Mouse (Mus musculus) kidney, adult 18-20 months (tissue): ENCODE data around the gene Hmgb4.

Experiments
- DNase-seq: peaks from one replicate; pipeline ENCODE4 v3.0.0; 2021

Hmgb4 gene

DNA sequence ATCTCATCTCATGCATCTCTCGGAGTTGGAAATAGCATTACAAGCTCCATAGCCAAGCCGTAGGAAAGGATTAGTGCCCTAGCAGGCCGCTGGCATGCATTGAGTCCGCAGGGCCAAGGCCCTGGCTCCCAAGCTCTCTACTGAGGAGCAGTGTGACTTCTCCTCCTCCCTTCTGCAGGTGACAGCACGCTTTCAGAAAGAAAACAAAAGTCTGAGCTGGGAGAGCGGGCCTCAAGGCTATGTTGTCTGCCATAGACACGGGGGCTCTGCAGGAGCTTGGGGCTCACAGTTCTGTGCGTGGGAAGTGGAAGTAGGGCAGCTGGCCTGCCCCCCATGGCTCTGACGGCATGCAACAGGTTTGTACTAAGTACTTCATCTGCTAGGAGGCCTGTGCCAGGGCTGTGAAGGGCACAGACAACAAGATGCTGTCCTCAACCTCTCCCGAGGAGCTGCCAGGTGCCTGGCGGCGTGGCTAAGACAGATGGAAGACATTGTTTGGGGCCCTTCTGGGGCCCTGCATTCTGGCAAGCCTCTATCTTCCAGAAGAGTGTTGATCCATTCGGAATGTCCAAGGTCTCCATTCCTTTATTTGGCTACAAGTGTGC lies 42.7 kb downstream of the Hmgb4 start:
- no peak for DNase-seq
